Comparison of ENCODE assay signal across 10 mouse cellular contexts in the genomic region with DNA sequence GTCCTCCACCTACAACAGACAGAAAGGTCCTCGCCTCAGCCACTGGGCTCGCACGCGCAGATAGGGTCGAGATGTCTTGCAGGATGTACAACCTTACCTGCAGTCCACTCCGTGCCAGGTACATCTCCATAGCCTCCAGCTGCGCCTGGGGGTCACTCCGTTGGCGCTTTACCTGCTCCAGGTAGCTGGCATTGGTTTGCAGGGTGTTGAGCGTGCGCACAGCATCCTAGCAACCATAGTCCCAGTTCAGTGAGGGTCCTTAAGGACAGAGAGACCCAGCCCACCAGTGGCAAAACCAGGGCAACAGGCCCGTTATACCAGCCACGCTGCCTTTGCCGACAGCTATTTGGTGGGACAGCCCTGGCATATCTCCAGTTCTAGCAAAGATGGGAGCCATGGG. TPM values are rescaled to one million over a fixed set of nuclear protein-coding genes. Genes with fewer than 3 reads are reported as not detected.
DNase-seq lines count a peak whose midpoint lies in the region; ATAC-seq and TF ChIP-seq lines count a peak whose summit lies in the region.
"Had no signal": no experiment of that assay in that cellular context is flagged by ENCODE, and none has a peak within 500 bp of the region (broad histone marks: within the 10 kb centered on the region; RNA-seq: fewer than 3 reads in every experiment).

No protein-coding gene starts in this region.

- no peaks in the 10 kb centered on the region for H3K9me3 ChIP-seq in heart, embryonic 11.5 days (replicated peaks; ENCODE audit: control insufficient read depth, low read length)
- no peaks in the 10 kb centered on the region for H3K9me3 ChIP-seq in midbrain, embryonic 10.5 days (replicated peaks)
- H3K9me3 ChIP-seq in midbrain, embryonic 14.5 days (ENCODE audit: control insufficient read depth, low read length): no peaks in the 10 kb centered on the region
- H3K9me3 ChIP-seq in limb, embryonic 12.5 days: no peaks in the 10 kb centered on the region
- H3K9me3 ChIP-seq in stomach, postnatal 0 days (ENCODE audit: control insufficient read depth, low read length): no peaks in the 10 kb centered on the region

- ATAC-seq in heart, embryonic 11.5 days (replicated peaks; ENCODE audit: insufficient number of reproducible peaks, low FRiP score, low TSS enrichment): no peak
- ATAC-seq in midbrain, embryonic 14.5 days (ENCODE audit: low FRiP score, low TSS enrichment): no peak
- ATAC-seq in limb, embryonic 12.5 days (ENCODE audit: insufficient number of reproducible peaks, insufficient read depth, low FRiP score, low TSS enrichment, low read depth): no peak
- no peak for ATAC-seq in stomach, postnatal 0 days (ENCODE audit: low FRiP score, low TSS enrichment)

- no peak overlapping the region for H3K4me3 ChIP-seq in heart, embryonic 11.5 days (ENCODE audit: low read depth, low read length)
- H3K4me3 ChIP-seq in midbrain, embryonic 10.5 days: peak overlapping the region; percentile 90; the same call in 1 of the 2 replicates
- no peak overlapping the region for H3K4me3 ChIP-seq in midbrain, embryonic 14.5 days (replicated peaks; ENCODE audit: low read depth, low read length)
- peak overlapping the region; percentile 82; the same call in 1 of the 2 replicates for H3K4me3 ChIP-seq in limb, embryonic 12.5 days (replicated peaks)
- H3K4me3 ChIP-seq in stomach, postnatal 0 days (ENCODE audit: low read depth, low read length): no peak overlapping the region

- H3K36me3 ChIP-seq in heart, embryonic 11.5 days (ENCODE audit: control insufficient read depth, insufficient read depth, low read length): peaks cover 3% of the 10 kb centered on the region; the same call in 1 of the 2 replicates
- peaks cover 14% of the 10 kb centered on the region for H3K36me3 ChIP-seq in midbrain, embryonic 10.5 days
- H3K36me3 ChIP-seq in midbrain, embryonic 14.5 days (ENCODE audit: control insufficient read depth, insufficient read depth, low read length): peaks cover 6% of the 10 kb centered on the region; the same call in 1 of the 2 replicates
- peaks cover 9% of the 10 kb centered on the region for H3K36me3 ChIP-seq in limb, embryonic 12.5 days
- H3K36me3 ChIP-seq in stomach, postnatal 0 days (ENCODE audit: control insufficient read depth, insufficient read depth, low read length): peaks cover 4% of the 10 kb centered on the region; the same call in 1 of the 2 replicates

- no peaks in the 10 kb centered on the region for H3K27me3 ChIP-seq in heart, embryonic 11.5 days (ENCODE audit: control insufficient read depth, insufficient read depth, low read length)
- no peaks in the 10 kb centered on the region for H3K27me3 ChIP-seq in midbrain, embryonic 10.5 days (ENCODE audit: low read depth, poor library complexity, severe bottlenecking)
- H3K27me3 ChIP-seq in midbrain, embryonic 14.5 days (ENCODE audit: control insufficient read depth, insufficient read depth, low read length): no peaks in the 10 kb centered on the region
- H3K27me3 ChIP-seq in limb, embryonic 12.5 days: no peaks in the 10 kb centered on the region
- H3K27me3 ChIP-seq in stomach, postnatal 0 days (ENCODE audit: control insufficient read depth, insufficient read depth, low read length): no peaks in the 10 kb centered on the region

- 95% methylated on average over 14 of the region's 14 CpGs for WGBS in heart, embryonic 11.5 days (ENCODE audit: insufficient replicate concordance)
- 96% methylated on average over 14 of the region's 14 CpGs for WGBS in midbrain, embryonic 10.5 days
- 96% methylated on average over 14 of the region's 14 CpGs for WGBS in midbrain, embryonic 14.5 days
- 93% methylated on average over 14 of the region's 14 CpGs for WGBS in limb, embryonic 12.5 days
- WGBS in stomach, postnatal 0 days: 89% methylated on average over 14 of the region's 14 CpGs

- no peak for TF ChIP-seq CTCF in stomach, postnatal 0 days (IDR thresholded peaks at IDR 0.05; ENCODE audit: low read depth)

- no peak overlapping the region; the same call in 1 of the 2 replicates for H3K9ac ChIP-seq in heart, embryonic 11.5 days (ENCODE audit: low read depth, low read length)
- no peak overlapping the region for H3K9ac ChIP-seq in midbrain, embryonic 14.5 days (replicated peaks; ENCODE audit: low read length)
- 0 out of 2 replicates have a peak overlapping the region, but pooled peaks have one; percentile 88 for H3K9ac ChIP-seq in limb, embryonic 12.5 days (replicated peaks)
- no peak overlapping the region for H3K9ac ChIP-seq in stomach, postnatal 0 days (ENCODE audit: low read length)

- DNase-seq in heart, postnatal 36 days: no peak
- DNase-seq in midbrain, embryonic 10.5 days (ENCODE audit: low spot score): no peak
- no peak for DNase-seq in midbrain, embryonic 14.5 days
- DNase-seq in stomach, postnatal 0 days (ENCODE audit: low spot score): no peak
- DNase-seq in adrenal gland, postnatal 14 days: no peak
- no peak for DNase-seq in T-cell, adult 2 months (ENCODE audit: low spot score)
- DNase-seq: spleen, adult 18-20 months had no signal

- peaks cover 11% of the 10 kb centered on the region for H3K4me1 ChIP-seq in heart, embryonic 11.5 days (ENCODE audit: control insufficient read depth, insufficient read depth, low read length)
- peaks cover 40% of the 10 kb centered on the region for H3K4me1 ChIP-seq in midbrain, embryonic 10.5 days
- H3K4me1 ChIP-seq in midbrain, embryonic 14.5 days (ENCODE audit: control insufficient read depth, insufficient read depth, low read length): peaks cover 9% of the 10 kb centered on the region
- peaks cover 16% of the 10 kb centered on the region for H3K4me1 ChIP-seq in limb, embryonic 12.5 days (replicated peaks)
- H3K4me1 ChIP-seq in stomach, postnatal 0 days (replicated peaks; ENCODE audit: control insufficient read depth, insufficient read depth): peaks cover 4% of the 10 kb centered on the region

- H3K4me2 ChIP-seq in heart, embryonic 11.5 days: peak overlapping the region; percentile 96; the same call in 1 of the 2 replicates
- H3K4me2 ChIP-seq in midbrain, embryonic 14.5 days (ENCODE audit: low read length): no peak overlapping the region
- H3K4me2 ChIP-seq in limb, embryonic 12.5 days: peak overlapping the region; percentile 86
- peak overlapping the region; percentile 95; the same call in 1 of the 2 replicates for H3K4me2 ChIP-seq in stomach, postnatal 0 days (replicated peaks; ENCODE audit: low read depth)

- H3K27ac ChIP-seq in heart, embryonic 11.5 days (ENCODE audit: low read depth, low read length): no peak overlapping the region
- H3K27ac ChIP-seq in midbrain, embryonic 10.5 days (replicated peaks): no peak overlapping the region
- no peak overlapping the region for H3K27ac ChIP-seq in midbrain, embryonic 14.5 days (replicated peaks; ENCODE audit: low read depth, low read length)
- H3K27ac ChIP-seq in limb, embryonic 12.5 days: no peak overlapping the region
- H3K27ac ChIP-seq in stomach, postnatal 0 days (replicated peaks): no peak overlapping the region

- no peak for TF ChIP-seq EP300 in stomach, postnatal 0 days (optimal IDR thresholded peaks at IDR 0.05)

- intact Hi-C loops in heart, postnatal 36 days (cut with DNase I): loop anchor here (10.0 kb wide), 1 partner anchor 308 kb away; the partner anchor contains the start of genes 1110008P14Rik and Lcn2

RNA-seq across cellular contexts. Expression of gene Fpgs, which starts 11.4 kb away (rescaled TPM):
- 14.5 and 15.3 TPM in 2 replicates for polyA plus RNA-seq in heart, embryonic 11.5 days (2014; fragmentation: Nextera tagmentation; extraction: Ambion mirVana)
- 1 to 10 TPM; 5.0 to 6.6 TPM for total RNA-seq in heart, postnatal 36 days (2021)
- polyA plus RNA-seq in midbrain, embryonic 10.5 days (2016; fragmentation: Nextera tagmentation; extraction: Ambion mirVana): 25.6 and 27.9 TPM in 2 replicates
- 15.3 and 15.6 TPM in 2 replicates for polyA plus RNA-seq in midbrain, embryonic 14.5 days (2014; fragmentation: Nextera tagmentation; extraction: Ambion mirVana)
- 31.0 and 32.9 TPM in 2 replicates for polyA plus RNA-seq in limb, embryonic 12.5 days (2016; fragmentation: Nextera tagmentation; extraction: Ambion mirVana)
- 15.1 and 17.3 TPM in 2 replicates for polyA plus RNA-seq in stomach, postnatal 0 days (2015; fragmentation: Nextera tagmentation; extraction: Ambion mirVana)
- total RNA-seq in adrenal gland, postnatal 14 days (2021): 16.2 and 35.8 TPM in 2 replicates

RNA-seq across cellular contexts. Expression of gene Cdk9, which starts 20.4 kb away (rescaled TPM):
- 53.8 and 61.2 TPM in 2 replicates for polyA plus RNA-seq in heart, embryonic 11.5 days (2014; fragmentation: Nextera tagmentation; extraction: Ambion mirVana)
- 10 to 100 TPM; 24.6 to 26.6 TPM for total RNA-seq in heart, postnatal 36 days (2021)
- polyA plus RNA-seq in midbrain, embryonic 10.5 days (2016; fragmentation: Nextera tagmentation; extraction: Ambion mirVana): 119 and 132 TPM in 2 replicates
- 61.4 and 76.5 TPM in 2 replicates for polyA plus RNA-seq in midbrain, embryonic 14.5 days (2014; fragmentation: Nextera tagmentation; extraction: Ambion mirVana)
- polyA plus RNA-seq in limb, embryonic 12.5 days (2016; fragmentation: Nextera tagmentation; extraction: Ambion mirVana): 129 and 136 TPM in 2 replicates
- 55.8 and 57.8 TPM in 2 replicates for polyA plus RNA-seq in stomach, postnatal 0 days (2015; fragmentation: Nextera tagmentation; extraction: Ambion mirVana)
- total RNA-seq in adrenal gland, postnatal 14 days (2021): 67.4 and 79.7 TPM in 2 replicates

RNA-seq across cellular contexts. Expression of gene Sh2d3c, which starts 28.4 kb away (rescaled TPM):
- polyA plus RNA-seq in heart, embryonic 11.5 days (2014; fragmentation: Nextera tagmentation; extraction: Ambion mirVana): 26.4 and 29.1 TPM in 2 replicates
- 10 to 100 TPM; 26.8 to 28.1 TPM for total RNA-seq in heart, postnatal 36 days (2021)
- 26.7 and 33.6 TPM in 2 replicates for polyA plus RNA-seq in midbrain, embryonic 10.5 days (2016; fragmentation: Nextera tagmentation; extraction: Ambion mirVana)
- 45.8 and 45.9 TPM in 2 replicates for polyA plus RNA-seq in midbrain, embryonic 14.5 days (2014; fragmentation: Nextera tagmentation; extraction: Ambion mirVana)
- 17.0 and 17.1 TPM in 2 replicates for polyA plus RNA-seq in limb, embryonic 12.5 days (2016; fragmentation: Nextera tagmentation; extraction: Ambion mirVana)
- 7.7 and 8.4 TPM in 2 replicates for polyA plus RNA-seq in stomach, postnatal 0 days (2015; fragmentation: Nextera tagmentation; extraction: Ambion mirVana)
- 29.8 and 39.3 TPM in 2 replicates for total RNA-seq in adrenal gland, postnatal 14 days (2021)

RNA-seq across cellular contexts. Expression of gene Eng, which starts 46.1 kb away (rescaled TPM):
- polyA plus RNA-seq in heart, embryonic 11.5 days (2014; fragmentation: Nextera tagmentation; extraction: Ambion mirVana): 113 and 127 TPM in 2 replicates
- 100 to 1,000 TPM; 123 to 136 TPM for total RNA-seq in heart, postnatal 36 days (2021)
- 25.6 and 29.2 TPM in 2 replicates for polyA plus RNA-seq in midbrain, embryonic 10.5 days (2016; fragmentation: Nextera tagmentation; extraction: Ambion mirVana)
- 13.5 and 23.8 TPM in 2 replicates for polyA plus RNA-seq in midbrain, embryonic 14.5 days (2014; fragmentation: Nextera tagmentation; extraction: Ambion mirVana)
- polyA plus RNA-seq in limb, embryonic 12.5 days (2016; fragmentation: Nextera tagmentation; extraction: Ambion mirVana): 24.7 and 25.7 TPM in 2 replicates
- polyA plus RNA-seq in stomach, postnatal 0 days (2015; fragmentation: Nextera tagmentation; extraction: Ambion mirVana): 23.0 and 23.3 TPM in 2 replicates
- 105 and 106 TPM in 2 replicates for total RNA-seq in adrenal gland, postnatal 14 days (2021)

RNA-seq across cellular contexts. Expression of gene 6330409D20Rik, which starts 48.3 kb away (rescaled TPM):
- 0.32 and 0.46 TPM in 2 replicates for polyA plus RNA-seq in heart, embryonic 11.5 days (2014; fragmentation: Nextera tagmentation; extraction: Ambion mirVana)
- not detected for total RNA-seq in heart, postnatal 36 days (2021)
- polyA plus RNA-seq in midbrain, embryonic 10.5 days (2016; fragmentation: Nextera tagmentation; extraction: Ambion mirVana): 0.94 and 2.1 TPM in 2 replicates
- 3.2 and 4.6 TPM in 2 replicates for polyA plus RNA-seq in midbrain, embryonic 14.5 days (2014; fragmentation: Nextera tagmentation; extraction: Ambion mirVana)
- not detected in 2 replicates for polyA plus RNA-seq in limb, embryonic 12.5 days (2016; fragmentation: Nextera tagmentation; extraction: Ambion mirVana)
- not detected in 2 replicates for polyA plus RNA-seq in stomach, postnatal 0 days (2015; fragmentation: Nextera tagmentation; extraction: Ambion mirVana)
- not detected in 2 replicates for total RNA-seq in adrenal gland, postnatal 14 days (2021)
- total RNA-seq: hematopoietic stem cell, adult 5-6 weeks had no signal

Comparison
In these comparisons a context has a peak if more than half of its experiments do, and no peak if none do; other contexts are left out.
1. H3K4me3 ChIP-seq: peak in midbrain, embryonic 10.5 days (single experiment) and limb, embryonic 12.5 days (single experiment); none in heart, embryonic 11.5 days (single experiment), midbrain, embryonic 14.5 days (single experiment) and stomach, postnatal 0 days (single experiment).